ENCODE assay signal across 25 mouse cellular contexts in genomic region chr5:101887989-101888388, GRCm38 (mm10).
A peak's percentile ranks its signal among the peaks of the same experiment; 100 is the strongest.
DNase-seq lines count a peak whose midpoint lies in the region; ATAC-seq and TF ChIP-seq lines count a peak whose summit lies in the region.
"Had no signal": no experiment of that assay in that cellular context is flagged by ENCODE, and none has a peak within 500 bp of the region (broad histone marks: within the 10 kb centered on the region; RNA-seq: fewer than 3 reads in every experiment).

No protein-coding gene starts in this region.

- DNase-seq in R1 (ENCODE audit: low read depth, low spot score), result peak; percentile 91
- no peak for DNase-seq in right cerebral cortex, adult 2 months (ENCODE audit: low spot score in 2 of 2)
- no peak for DNase-seq in kidney, postnatal 10 days
- DNase-seq: adrenal gland, adult 8-10 months; adrenal gland, postnatal 25 days; cerebellum, adult 18-20 months; cerebellum, adult 9-10 months; cerebellum, postnatal 14 days; gastrocnemius, postnatal 10 days; gastrocnemius, postnatal 36 days; heart, postnatal 36 days; kidney, adult 11 months had no signal

- H3K36me3 ChIP-seq in E14TG2a.4 (ENCODE audit: insufficient read depth, low read length) (peaks cover 59% of the 10 kb centered on the region), ES-Bruce4 (ENCODE audit: control insufficient read depth, insufficient read depth, low read length, poor library complexity, severe bottlenecking) (peaks cover 5% of the 10 kb centered on the region; the same call in 1 of the 2 replicates)

- H3K9me3 ChIP-seq in E14TG2a.4 (ENCODE audit: low read length), result no peaks in the 10 kb centered on the region
- H3K9me3 ChIP-seq in ES-Bruce4 (replicated peaks; ENCODE audit: control insufficient read depth, insufficient read depth, low read length, poor library complexity, severe bottlenecking), result no peaks in the 10 kb centered on the region
- H3K9me3 ChIP-seq: embryonic facial prominence, embryonic 12.5 days; embryonic facial prominence, embryonic 15.5 days; forebrain, embryonic 12.5 days; hindbrain, embryonic 10.5 days; hindbrain, embryonic 13.5 days; intestine, embryonic 15.5 days had no signal

- TF ChIP-seq CTCF in E14TG2a.4 (conservative IDR thresholded peaks at IDR 0.05; ENCODE audit: low read length) (no peak), ES-Bruce4 (IDR thresholded peaks at IDR 0.05; ENCODE audit: low read depth, low read length) (no peak)

- no peak for TF ChIP-seq EP300 in ES-Bruce4 (IDR thresholded peaks at IDR 0.05; ENCODE audit: insufficient read depth, low read depth, low read length)

- ATAC-seq in cerebellum, adult (ENCODE audit: insufficient number of reproducible peaks, low FRiP score, low TSS enrichment), result no peak
- ATAC-seq: activated CD4-positive, CD25-positive, alpha-beta regulatory T cell, adult 4 months; CD4-positive, CD25-positive, alpha-beta regulatory T cell, adult 4 months; forebrain, embryonic 16.5 days; hindbrain, embryonic 16.5 days; intestine, embryonic 15.5 days had no signal

- no peaks in the 10 kb centered on the region for H3K27me3 ChIP-seq in E14TG2a.4 (ENCODE audit: insufficient read depth, low read length)
- H3K27me3 ChIP-seq in ES-Bruce4 (ENCODE audit: control insufficient read depth, insufficient read depth, low read length, poor library complexity, severe bottlenecking), result no peaks in the 10 kb centered on the region
- H3K27me3 ChIP-seq: embryonic facial prominence, embryonic 12.5 days; embryonic facial prominence, embryonic 15.5 days; forebrain, embryonic 12.5 days; hindbrain, embryonic 13.5 days; intestine, embryonic 15.5 days had no signal

- peak; percentile 28 for TF ChIP-seq POLR2A in ES-Bruce4 (IDR thresholded peaks at IDR 0.05; ENCODE audit: insufficient read depth, low read length)

- H3K27ac ChIP-seq in ES-Bruce4 (ENCODE audit: insufficient read depth, low read length), result no peak overlapping the region
- H3K27ac ChIP-seq: embryonic facial prominence, embryonic 12.5 days; embryonic facial prominence, embryonic 15.5 days; forebrain, embryonic 12.5 days; hindbrain, embryonic 10.5 days; hindbrain, embryonic 13.5 days; intestine, embryonic 15.5 days had no signal

- H3K4me3 ChIP-seq in E14TG2a.4 (replicated peaks; ENCODE audit: low read length) (peak overlapping the region; percentile 79), ES-Bruce4 (ENCODE audit: low read depth, low read length) (peak overlapping the region; percentile 72)
- H3K4me3 ChIP-seq: embryonic facial prominence, embryonic 12.5 days; embryonic facial prominence, embryonic 15.5 days; forebrain, embryonic 12.5 days; hindbrain, embryonic 10.5 days; hindbrain, embryonic 13.5 days; intestine, embryonic 15.5 days had no signal

- peak overlapping the region; percentile 29 for H3K9ac ChIP-seq in ES-Bruce4 (ENCODE audit: low read depth, poor library complexity, severe bottlenecking)
- H3K9ac ChIP-seq: embryonic facial prominence, embryonic 12.5 days; embryonic facial prominence, embryonic 15.5 days; forebrain, embryonic 12.5 days; hindbrain, embryonic 13.5 days; intestine, embryonic 15.5 days had no signal

- H3K4me1 ChIP-seq in E14TG2a.4 (replicated peaks; ENCODE audit: low read depth, low read length), result peaks cover 48% of the 10 kb centered on the region
- no peaks in the 10 kb centered on the region for H3K4me1 ChIP-seq in ES-Bruce4 (ENCODE audit: control insufficient read depth, insufficient read depth, low read length)
- H3K4me1 ChIP-seq: embryonic facial prominence, embryonic 12.5 days; embryonic facial prominence, embryonic 15.5 days; forebrain, embryonic 12.5 days; hindbrain, embryonic 10.5 days; hindbrain, embryonic 13.5 days; intestine, embryonic 15.5 days had no signal
